Mouse (Mus musculus) erythroblast, embryonic 14.5 days (primary cell): ENCODE results near the gene Stx11.

Experiments
- GATA1 ChIP-seq: IDR thresholded peaks from 2 replicates; pipeline ENCODE4 v1.6.1; 2012; ENCODE audit warnings: low read length, inconsistent platforms, mixed read lengths
- TAL1 ChIP-seq: IDR thresholded peaks from 3 replicates; pipeline ENCODE4 v1.6.1; 2012; ENCODE audit warnings: low read length, inconsistent platforms, mixed read lengths

DNA sequence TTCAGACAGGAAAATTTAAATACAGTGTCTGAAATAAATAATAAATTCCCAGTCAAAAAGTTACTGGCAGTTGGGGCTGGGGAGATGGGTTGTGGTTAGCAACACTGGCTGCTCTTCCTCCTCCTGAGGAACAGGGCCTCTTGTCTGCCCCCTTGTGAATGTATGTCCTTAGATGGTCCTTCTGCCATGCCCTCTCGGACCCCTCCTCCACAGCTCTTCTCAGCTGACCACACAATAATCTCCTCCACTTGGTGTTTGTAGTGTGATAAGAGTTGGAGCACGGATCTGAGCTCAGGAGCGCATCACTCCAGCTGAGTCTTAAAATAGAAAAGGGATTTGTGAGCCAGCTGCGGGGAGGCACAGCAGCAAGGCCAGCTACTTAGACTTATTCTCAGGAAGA is 22.8 kb upstream of the Stx11 start:
- TF ChIP-seq GATA1 (no peak), TAL1 (no peak)
